Mouse (Mus musculus): Measurements from ENCODE around the gene Myo1d. TPM values are rescaled to one million over a fixed set of nuclear protein-coding genes. Genes with fewer than 3 reads are reported as not detected.

Gene Myo1d
- polyA plus RNA-seq, 1 experiment from 2014 or later = 3.3 TPM

DNA sequence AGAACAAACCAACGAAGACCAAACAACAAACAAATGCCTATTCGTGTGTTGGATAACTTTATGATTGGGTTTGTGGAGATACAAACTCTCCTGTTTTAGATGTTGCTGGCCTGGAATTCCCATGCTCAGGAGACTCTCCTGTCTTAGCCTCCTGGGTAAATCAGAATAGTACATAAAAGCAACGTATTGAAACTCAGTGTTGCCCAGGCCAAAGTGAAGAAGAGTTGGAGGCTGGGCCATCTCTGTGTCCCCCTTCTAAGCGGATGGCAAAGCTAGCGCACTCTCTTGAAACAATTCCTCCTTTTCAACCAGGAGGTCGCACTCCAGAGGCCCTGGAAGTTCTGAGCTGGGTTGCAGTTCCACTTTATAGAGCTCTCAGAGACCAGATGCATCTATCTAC, 276.5 kb downstream of the Myo1d start:
- no peak overlapping the region for H3K4me3 ChIP-seq (ENCODE audit: low read depth, low read length)
- no peaks in the 10 kb centered on the region for H3K36me3 ChIP-seq (ENCODE audit: control insufficient read depth, insufficient read depth, low read length)
- WGBS = 71% methylated on average over 6 of the region's 6 CpGs
- H3K27ac ChIP-seq (ENCODE audit: low read depth, low read length) = peak overlapping the region; percentile 98
- peak overlapping the region; percentile 66 for H3K9ac ChIP-seq (ENCODE audit: low read length)
- H3K4me1 ChIP-seq (replicated peaks; ENCODE audit: control insufficient read depth, insufficient read depth, low read length) = peaks cover 24% of the 10 kb centered on the region
- H3K9me3 ChIP-seq (ENCODE audit: control insufficient read depth, low read length) = no peaks in the 10 kb centered on the region
- ATAC-seq (replicated peaks; ENCODE audit: low FRiP score) (no peak), DNase-seq (ENCODE audit: low spot score) (no peak)
- H3K27me3 ChIP-seq (ENCODE audit: control insufficient read depth, insufficient read depth, low read length) = no peaks in the 10 kb centered on the region
- no peak overlapping the region for H3K4me2 ChIP-seq (ENCODE audit: low read depth, low read length, severe bottlenecking)

GRCm38 (mm10) chr11:80499550-80499952, 280.3 kb downstream of the Myo1d start:
- H3K4me1 ChIP-seq (replicated peaks; ENCODE audit: control insufficient read depth, insufficient read depth, low read length) = peaks cover 17% of the 10 kb centered on the region
- H3K4me2 ChIP-seq (ENCODE audit: low read depth, low read length, severe bottlenecking) = no peak overlapping the region
- no peak overlapping the region; the same call in 1 of the 2 replicates for H3K9ac ChIP-seq (ENCODE audit: low read length)
- no peaks in the 10 kb centered on the region for H3K9me3 ChIP-seq (ENCODE audit: control insufficient read depth, low read length)
- 71% methylated on average over 4 of the region's 4 CpGs for WGBS
- DNase-seq (ENCODE audit: low spot score) (no peak), ATAC-seq (replicated peaks; ENCODE audit: low FRiP score) (no peak)
- H3K27me3 ChIP-seq (ENCODE audit: control insufficient read depth, insufficient read depth, low read length) = no peaks in the 10 kb centered on the region
- peak overlapping the region; percentile 18; the same call in 1 of the 2 replicates for H3K27ac ChIP-seq (ENCODE audit: low read depth, low read length)
- H3K4me3 ChIP-seq (ENCODE audit: low read depth, low read length) = no peak overlapping the region
- H3K36me3 ChIP-seq (ENCODE audit: control insufficient read depth, insufficient read depth, low read length) = no peaks in the 10 kb centered on the region

- DNase-seq (ENCODE audit: low spot score) = no peak
- H3K9ac ChIP-seq (ENCODE audit: low read length) = peak overlapping the region; percentile 12; the same call in 1 of the 2 replicates
- no peaks in the 10 kb centered on the region for H3K36me3 ChIP-seq (ENCODE audit: control insufficient read depth, insufficient read depth, low read length)
- H3K4me2 ChIP-seq (ENCODE audit: low read depth, low read length, severe bottlenecking) = no peak overlapping the region
- 62% methylated on average over 11 of the region's 11 CpGs for WGBS
- ATAC-seq (replicated peaks; ENCODE audit: low FRiP score) = no peak; the same call in 1 of the 2 replicates
- no peaks in the 10 kb centered on the region for H3K9me3 ChIP-seq (ENCODE audit: control insufficient read depth, low read length)
- H3K4me1 ChIP-seq (replicated peaks; ENCODE audit: control insufficient read depth, insufficient read depth, low read length) = peaks cover 8% of the 10 kb centered on the region
- H3K27me3 ChIP-seq (ENCODE audit: control insufficient read depth, insufficient read depth, low read length) = no peaks in the 10 kb centered on the region
- no peak overlapping the region for H3K27ac ChIP-seq (ENCODE audit: low read depth, low read length)
- no peak overlapping the region for H3K4me3 ChIP-seq (ENCODE audit: low read depth, low read length)
Observed at GRCm38 (mm10) chr11:80498328-80499070, 281.3 kb downstream of the Myo1d start.

GRCm38 (mm10) chr11:80497225-80497919, 282.5 kb downstream of the Myo1d start:
- Histone ChIP-seq H3K27me3 (ENCODE audit: control insufficient read depth, insufficient read depth, low read length) (no peaks in the 10 kb centered on the region), H3K9me3 (ENCODE audit: control insufficient read depth, low read length) (no peaks in the 10 kb centered on the region), H3K4me2 (ENCODE audit: low read depth, low read length, severe bottlenecking) (no peak overlapping the region), H3K9ac (ENCODE audit: low read length) (no peak overlapping the region), H3K27ac (ENCODE audit: low read depth, low read length) (0 out of 2 replicates have a peak overlapping the region, but pooled peaks have one; percentile 12), H3K4me3 (ENCODE audit: low read depth, low read length) (no peak overlapping the region), H3K36me3 (ENCODE audit: control insufficient read depth, insufficient read depth, low read length) (no peaks in the 10 kb centered on the region), H3K4me1 (replicated peaks; ENCODE audit: control insufficient read depth, insufficient read depth, low read length) (peaks cover 4% of the 10 kb centered on the region; the same call in 1 of the 2 replicates)
- 87% methylated on average over 10 of the region's 10 CpGs for WGBS
- ATAC-seq (replicated peaks; ENCODE audit: low FRiP score) (no peak), DNase-seq (ENCODE audit: low spot score) (no peak)

- Histone ChIP-seq H3K9me3 (ENCODE audit: control insufficient read depth, low read length) (no peaks in the 10 kb centered on the region), H3K4me3 (ENCODE audit: low read depth, low read length) (no peak overlapping the region), H3K27me3 (ENCODE audit: control insufficient read depth, insufficient read depth, low read length) (no peaks in the 10 kb centered on the region), H3K27ac (ENCODE audit: low read depth, low read length) (no peak overlapping the region), H3K36me3 (ENCODE audit: control insufficient read depth, insufficient read depth, low read length) (no peaks in the 10 kb centered on the region), H3K4me1 (replicated peaks; ENCODE audit: control insufficient read depth, insufficient read depth, low read length) (peaks cover 4% of the 10 kb centered on the region; the same call in 1 of the 2 replicates), H3K4me2 (ENCODE audit: low read depth, low read length, severe bottlenecking) (no peak overlapping the region), H3K9ac (ENCODE audit: low read length) (no peak overlapping the region)
- DNase-seq (ENCODE audit: low spot score) (no peak), ATAC-seq (replicated peaks; ENCODE audit: low FRiP score) (no peak)
- WGBS = 83% methylated on average over 1 of the region's 1 CpGs
Observed at GRCm38 (mm10) chr11:80496640-80497039, 283.2 kb downstream of the Myo1d start.

DNA sequence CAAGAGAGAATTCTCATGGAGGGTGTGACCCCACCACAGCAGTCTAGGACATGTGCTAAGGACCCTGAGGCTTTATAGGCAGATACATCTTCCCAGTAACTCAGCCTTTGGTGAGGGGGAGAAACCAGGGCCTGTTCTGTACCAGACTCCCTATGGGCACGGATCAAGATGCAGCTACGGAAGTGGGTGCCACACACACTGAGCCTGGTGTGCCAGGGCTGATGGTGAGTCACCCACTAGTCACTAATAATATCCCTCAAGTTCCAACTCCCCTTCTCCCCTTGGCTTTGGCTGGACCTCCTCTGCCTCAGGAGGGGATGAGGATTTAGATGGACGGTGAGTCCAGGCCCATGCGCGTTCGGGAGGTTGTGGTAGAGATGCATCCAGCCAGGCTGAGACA, 283.9 kb downstream of the Myo1d start:
- Histone ChIP-seq H3K9me3 (ENCODE audit: control insufficient read depth, low read length) (no peaks in the 10 kb centered on the region), H3K27ac (ENCODE audit: low read depth, low read length) (no peak overlapping the region), H3K4me2 (ENCODE audit: low read depth, low read length, severe bottlenecking) (no peak overlapping the region), H3K4me1 (replicated peaks; ENCODE audit: control insufficient read depth, insufficient read depth, low read length) (peaks cover 4% of the 10 kb centered on the region; the same call in 1 of the 2 replicates), H3K4me3 (ENCODE audit: low read depth, low read length) (no peak overlapping the region), H3K9ac (ENCODE audit: low read length) (no peak overlapping the region), H3K36me3 (ENCODE audit: control insufficient read depth, insufficient read depth, low read length) (no peaks in the 10 kb centered on the region), H3K27me3 (ENCODE audit: control insufficient read depth, insufficient read depth, low read length) (no peaks in the 10 kb centered on the region)
- DNase-seq (ENCODE audit: low spot score) (no peak), ATAC-seq (replicated peaks; ENCODE audit: low FRiP score) (no peak)
- whole genome bisulfite sequencing = 94% methylated on average over 6 of the region's 6 CpGs

- ATAC-seq (replicated peaks; ENCODE audit: low FRiP score) (no peak), DNase-seq (ENCODE audit: low spot score) (no peak)
- Histone ChIP-seq H3K4me2 (ENCODE audit: low read depth, low read length, severe bottlenecking) (no peak overlapping the region), H3K9ac (ENCODE audit: low read length) (no peak overlapping the region), H3K4me1 (replicated peaks; ENCODE audit: control insufficient read depth, insufficient read depth, low read length) (peaks cover 4% of the 10 kb centered on the region; the same call in 1 of the 2 replicates), H3K36me3 (ENCODE audit: control insufficient read depth, insufficient read depth, low read length) (no peaks in the 10 kb centered on the region), H3K4me3 (ENCODE audit: low read depth, low read length) (no peak overlapping the region), H3K27me3 (ENCODE audit: control insufficient read depth, insufficient read depth, low read length) (no peaks in the 10 kb centered on the region), H3K27ac (ENCODE audit: low read depth, low read length) (no peak overlapping the region), H3K9me3 (ENCODE audit: control insufficient read depth, low read length) (no peaks in the 10 kb centered on the region)
- 82% methylated on average over 9 of the region's 9 CpGs for WGBS
Observed at GRCm38 (mm10) chr11:80494852-80495251, 285.0 kb downstream of the Myo1d start.

DNA sequence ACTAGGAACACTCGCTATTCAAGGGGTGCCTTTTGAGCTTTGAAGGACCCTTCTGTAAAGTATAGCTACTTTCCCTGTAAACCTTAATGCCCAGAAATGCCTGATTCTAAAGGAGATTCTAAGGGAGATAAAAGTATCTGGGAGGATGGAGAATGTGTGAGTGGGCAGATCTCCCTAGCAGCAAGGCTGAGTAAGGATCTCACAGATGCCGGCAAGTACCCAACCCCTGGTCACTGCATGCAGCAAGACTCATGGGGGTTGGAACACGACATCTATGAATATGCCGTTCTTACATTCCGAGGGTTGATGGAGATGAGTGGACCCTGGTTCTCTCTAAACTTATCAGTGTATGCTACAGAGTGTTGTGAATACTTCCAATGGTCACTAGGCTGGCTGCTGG, 286.6 kb downstream of the Myo1d start:
- 97% methylated on average over 5 of the region's 5 CpGs for WGBS
- no peaks in the 10 kb centered on the region for H3K36me3 ChIP-seq (ENCODE audit: control insufficient read depth, insufficient read depth, low read length)
- no peaks in the 10 kb centered on the region for H3K9me3 ChIP-seq (ENCODE audit: control insufficient read depth, low read length)
- H3K27me3 ChIP-seq (ENCODE audit: control insufficient read depth, insufficient read depth, low read length) = no peaks in the 10 kb centered on the region
- no peak for DNase-seq (ENCODE audit: low spot score)
- H3K27ac ChIP-seq (ENCODE audit: low read depth, low read length) = no peak overlapping the region
- H3K4me3 ChIP-seq (ENCODE audit: low read depth, low read length) = no peak overlapping the region
- H3K4me1 ChIP-seq (replicated peaks; ENCODE audit: control insufficient read depth, insufficient read depth, low read length) = no peaks in the 10 kb centered on the region; the same call in 1 of the 2 replicates
- no peak overlapping the region for H3K9ac ChIP-seq (ENCODE audit: low read length)
- ATAC-seq (replicated peaks; ENCODE audit: low FRiP score) = no peak
- H3K4me2 ChIP-seq (ENCODE audit: low read depth, low read length, severe bottlenecking) = no peak overlapping the region
